Mouse (Mus musculus) B cell, adult (primary cell): ENCODE data around the gene Uts2r. TPM values are rescaled to one million over a fixed set of nuclear protein-coding genes. Genes with fewer than 3 reads are reported as not detected.

Experiments
- total RNA-seq: library from RNA; stranded (reverse); gene quantifications from 4 replicates; pipeline ENCODE4 v1.2.4, GENCODE M21; 2023; ENCODE audit not compliant: inconsistent age

The Uts2r gene
- total RNA-seq = not detected in 4 replicates

GRCm38 (mm10) chr11:121159971-121160370, at the start of gene Uts2r:
Uts2r (plus strand) TSS chr11:121160271.

GRCm38 (mm10) chr11:121118577-121118976, 41.5 kb upstream of the Uts2r start, which contains the start of gene Tex19.2:
Tex19.2 (minus strand) TSS chr11:121118677.

GRCm38 (mm10) chr11:121145865-121146264, 14.2 kb upstream of the Uts2r start, which contains the start of gene Tex19.1:
Tex19.1 (plus strand) TSS chr11:121146143.

GRCm38 (mm10) chr11:121204161-121205006, 44.3 kb downstream of the Uts2r start, which contains the start of the genes Hexdc and Ogfod3:
Hexdc (plus strand) TSS chr11:121204433.
Ogfod3 (minus strand) TSS chr11:121204711.

Other genes starting within 250 kb of the Uts2r start
- 0.58 to 1.8 TPM (median 0.87 TPM) in 4 replicates for gene Ccdc57, start 227.4 kb upstream of the Uts2r start, total RNA-seq
- 0.27 to 1.0 TPM (median 0.71 TPM) in 4 replicates for gene Slc16a3, start 211.8 kb upstream of the Uts2r start, total RNA-seq
- 132 to 158 TPM (median 145 TPM) in 4 replicates for gene Csnk1d, start 168.9 kb upstream of the Uts2r start, total RNA-seq
- gene Cd7, start 120.9 kb upstream of the Uts2r start, total RNA-seq = 6.4 to 10.0 TPM (median 7.9 TPM) in 4 replicates
- not detected in 4 replicates for gene Sectm1b, start 96.7 kb upstream of the Uts2r start, total RNA-seq
- not detected in 4 replicates for gene Sectm1a, start 79.1 kb upstream of the Uts2r start, total RNA-seq
- not detected in 4 replicates for gene Tex19.2, start 41.6 kb upstream of the Uts2r start, total RNA-seq
- gene Tex19.1, start 14.1 kb upstream of the Uts2r start, total RNA-seq = not detected in 4 replicates
- gene Hexdc, start 44.2 kb downstream of the Uts2r start, total RNA-seq = 12.4 to 20.5 TPM (median 17.1 TPM) in 4 replicates
- 7.9 to 11.9 TPM (median 9.4 TPM) in 4 replicates for gene Ogfod3, start 44.4 kb downstream of the Uts2r start, total RNA-seq
- 101 to 128 TPM (median 103 TPM) in 4 replicates for gene Cybc1, start 69.1 kb downstream of the Uts2r start, total RNA-seq
- gene Narf, start 77.0 kb downstream of the Uts2r start, total RNA-seq = 35.9 to 45.9 TPM (median 43.5 TPM) in 4 replicates
- 35.8 to 44.3 TPM (median 39.1 TPM) in 4 replicates for gene Foxk2, start 99.7 kb downstream of the Uts2r start, total RNA-seq
- gene Wdr45b, start 194.2 kb downstream of the Uts2r start, total RNA-seq = 54.2 to 59.0 TPM (median 54.9 TPM) in 4 replicates
- not detected in 4 replicates for gene Rab40b, start 228.0 kb downstream of the Uts2r start, total RNA-seq